ENCODE assay signal across 24 mouse cellular contexts in genomic region chr10:37112812-37113211, GRCm38 (mm10).
"Had no signal": no experiment of that assay in that cellular context is flagged by ENCODE, and none has a peak within 500 bp of the region (broad histone marks: within the 10 kb centered on the region; RNA-seq: fewer than 3 reads in every experiment).

No protein-coding gene starts in this region.

- DNase-seq: gastrocnemius, adult 2 months; gastrocnemius, postnatal 10 days; gastrocnemius, postnatal 25 days; heart, adult 18-20 months; heart, postnatal 10 days; heart, postnatal 4 days; kidney, adult 18-20 months; kidney, postnatal 25 days; kidney, postnatal 4 days had no signal

- H3K36me3 ChIP-seq: heart, embryonic 10.5 days; heart, embryonic 12.5 days; hindbrain, embryonic 10.5 days; hindbrain, embryonic 12.5 days; intestine, embryonic 15.5 days; limb, embryonic 13.5 days; limb, embryonic 15.5 days; liver, embryonic 12.5 days had no signal

- ATAC-seq: hindbrain, embryonic 16.5 days; inflammation-experienced regulatory T-cells, adult 6 months; intestine, postnatal 0 days; liver, embryonic 12.5 days had no signal

- H3K4me2 ChIP-seq: heart, embryonic 12.5 days; hindbrain, embryonic 12.5 days; hindbrain, embryonic 14.5 days; intestine, embryonic 15.5 days; limb, embryonic 13.5 days; limb, embryonic 15.5 days; liver, embryonic 12.5 days had no signal

- H3K9me3 ChIP-seq: heart, embryonic 10.5 days; heart, embryonic 12.5 days; hindbrain, embryonic 10.5 days; hindbrain, embryonic 12.5 days; intestine, embryonic 15.5 days; limb, embryonic 15.5 days; liver, embryonic 12.5 days had no signal

- H3K27me3 ChIP-seq: heart, embryonic 12.5 days; hindbrain, embryonic 12.5 days; intestine, embryonic 15.5 days; limb, embryonic 13.5 days; limb, embryonic 15.5 days; liver, embryonic 12.5 days had no signal

- H3K4me1 ChIP-seq: heart, embryonic 10.5 days; heart, embryonic 12.5 days; hindbrain, embryonic 10.5 days; hindbrain, embryonic 12.5 days; intestine, embryonic 15.5 days; limb, embryonic 13.5 days; limb, embryonic 15.5 days; liver, embryonic 12.5 days had no signal

- H3K27ac ChIP-seq: gastrocnemius, adult 2 months; heart, embryonic 10.5 days; hindbrain, embryonic 10.5 days; hindbrain, embryonic 12.5 days; hindbrain, embryonic 14.5 days; intestine, embryonic 15.5 days; layer of hippocampus, adult 2 months; left cerebral cortex, adult 2 months; limb, embryonic 13.5 days; limb, embryonic 15.5 days; liver, embryonic 12.5 days; liver, embryonic 14.5 days had no signal

- H3K4me3 ChIP-seq: gastrocnemius, adult 2 months; heart, embryonic 10.5 days; heart, embryonic 12.5 days; hindbrain, embryonic 10.5 days; hindbrain, embryonic 12.5 days; intestine, embryonic 15.5 days; layer of hippocampus, adult 2 months; left cerebral cortex, adult 2 months; limb, embryonic 13.5 days; limb, embryonic 15.5 days; liver, embryonic 12.5 days had no signal

- H3K9ac ChIP-seq: heart, embryonic 12.5 days; hindbrain, embryonic 12.5 days; hindbrain, embryonic 14.5 days; intestine, embryonic 15.5 days; limb, embryonic 13.5 days; limb, embryonic 15.5 days; liver, embryonic 12.5 days; liver, embryonic 14.5 days had no signal
